Mouse (Mus musculus): Measurements from ENCODE around the gene Hspb6. TPM values are rescaled to one million over a fixed set of nuclear protein-coding genes. Genes with fewer than 3 reads are reported as not detected.

Hspb6 gene
- total and polyA plus RNA-seq, 2 experiments from 2014 or later = 6.4 to 15.8 TPM

GRCm38 (mm10) chr7:30558656-30559442 lies 6.9 kb downstream of the Hspb6 start:
- H3K4me3 ChIP-seq (ENCODE audit: low read length) = peak overlapping the region; percentile 60
- H3K9me3 ChIP-seq (ENCODE audit: low read length) = no peaks in the 10 kb centered on the region
- H3K36me3 ChIP-seq (ENCODE audit: insufficient read depth, low read length) = peaks cover 19% of the 10 kb centered on the region
- WGBS = 14% methylated on average over 12 of the region's 12 CpGs
- H3K4me1 ChIP-seq (ENCODE audit: insufficient read depth, low read length) = peaks cover 10% of the 10 kb centered on the region
- H3K9ac ChIP-seq (replicated peaks; ENCODE audit: low read length) = peak overlapping the region; percentile 64
- no peak for TF ChIP-seq CTCF (IDR thresholded peaks at IDR 0.05; ENCODE audit: low read depth)
- H3K27ac ChIP-seq = peak overlapping the region; percentile 71; the same call in 1 of the 2 replicates
- DNase-seq (ENCODE audit: low spot score) (no peak), ATAC-seq (no peak)
- no peaks in the 10 kb centered on the region for H3K27me3 ChIP-seq (ENCODE audit: insufficient read depth, low read length)
- peak overlapping the region; percentile 99 for H3K4me2 ChIP-seq (ENCODE audit: low read depth, low read length)

GRCm38 (mm10) chr7:30559443-30559954 lies 7.5 kb downstream of the Hspb6 start, which contains the start of gene Lin37:
Gene Lin37, minus strand, starts transcription at chr7:30559838.
- H3K27ac ChIP-seq = peak within 1 kb of the TSS; percentile 71
- peaks cover 19% of the 10 kb centered on the region for H3K36me3 ChIP-seq (ENCODE audit: insufficient read depth, low read length)
- no peaks in the 10 kb centered on the region for H3K9me3 ChIP-seq (ENCODE audit: low read length)
- WGBS = under 1% methylated on average over 20 of the region's 20 CpGs
- ATAC-seq = peak; percentile 90
- TF ChIP-seq CTCF (IDR thresholded peaks at IDR 0.05; ENCODE audit: low read depth) = no peak
- peak within 1 kb of the TSS; percentile 99 for H3K4me2 ChIP-seq (ENCODE audit: low read depth, low read length)
- peak within 1 kb of the TSS; percentile 64 for H3K9ac ChIP-seq (replicated peaks; ENCODE audit: low read length)
- H3K4me3 ChIP-seq (ENCODE audit: low read length) = peak within 1 kb of the TSS; percentile 60
- no peaks in the 10 kb centered on the region for H3K27me3 ChIP-seq (ENCODE audit: insufficient read depth, low read length)
- H3K4me1 ChIP-seq (ENCODE audit: insufficient read depth, low read length) = peaks cover 10% of the 10 kb centered on the region
- DNase-seq (ENCODE audit: low spot score) = peak; percentile 99

- 68% methylated on average over 2 of the region's 2 CpGs for WGBS
- TF ChIP-seq CTCF (IDR thresholded peaks at IDR 0.05; ENCODE audit: low read depth) = no peak
- Histone ChIP-seq H3K4me3 (ENCODE audit: low read length) (no peak overlapping the region), H3K27ac (no peak overlapping the region), H3K36me3 (ENCODE audit: insufficient read depth, low read length) (peaks cover 17% of the 10 kb centered on the region; the same call in 1 of the 2 replicates), H3K4me2 (ENCODE audit: low read depth, low read length) (no peak overlapping the region), H3K27me3 (ENCODE audit: insufficient read depth, low read length) (no peaks in the 10 kb centered on the region), H3K9me3 (ENCODE audit: low read length) (no peaks in the 10 kb centered on the region), H3K4me1 (ENCODE audit: insufficient read depth, low read length) (peaks cover 10% of the 10 kb centered on the region), H3K9ac (replicated peaks; ENCODE audit: low read length) (no peak overlapping the region)
- ATAC-seq (no peak), DNase-seq (ENCODE audit: low spot score) (no peak)
Observed at GRCm38 (mm10) chr7:30560296-30560695, 8.3 kb downstream of the Hspb6 start.

- TF ChIP-seq CTCF (IDR thresholded peaks at IDR 0.05; ENCODE audit: low read depth) = no peak
- ATAC-seq = peak; percentile 6; the same call in 1 of the 2 replicates
- peaks cover 23% of the 10 kb centered on the region for H3K36me3 ChIP-seq (ENCODE audit: insufficient read depth, low read length)
- H3K9me3 ChIP-seq (ENCODE audit: low read length) = no peaks in the 10 kb centered on the region
- H3K4me1 ChIP-seq (ENCODE audit: insufficient read depth, low read length) = peaks cover 10% of the 10 kb centered on the region
- DNase-seq (ENCODE audit: low spot score) = peak; percentile 26
- H3K27ac ChIP-seq = peak overlapping the region; percentile 89
- H3K4me3 ChIP-seq (ENCODE audit: low read length) = peak overlapping the region; percentile 63
- 2% methylated on average over 27 of the region's 27 CpGs for WGBS
- no peaks in the 10 kb centered on the region for H3K27me3 ChIP-seq (ENCODE audit: insufficient read depth, low read length)
- peak overlapping the region; percentile 90 for H3K4me2 ChIP-seq (ENCODE audit: low read depth, low read length)
- H3K9ac ChIP-seq (replicated peaks; ENCODE audit: low read length) = peak overlapping the region; percentile 65
Observed at GRCm38 (mm10) chr7:30562526-30563116, 10.6 kb downstream of the Hspb6 start.

GRCm38 (mm10) chr7:30563117-30563905 lies 11.3 kb downstream of the Hspb6 start, which contains the start of the genes U2af1l4, Gm49396 and Psenen:
Gene U2af1l4, plus strand, starts transcription at chr7:30563301.
Gene Gm49396, plus strand, starts transcription at chr7:30563344.
Gene Psenen, minus strand, starts transcription at chr7:30563627.
- H3K9ac ChIP-seq (replicated peaks; ENCODE audit: low read length) = peak within 1 kb of the TSS; percentile 65
- H3K27me3 ChIP-seq (ENCODE audit: insufficient read depth, low read length) = no peaks in the 10 kb centered on the region
- peak within 1 kb of the TSS; percentile 63 for H3K4me3 ChIP-seq (ENCODE audit: low read length)
- H3K36me3 ChIP-seq (ENCODE audit: insufficient read depth, low read length) = peaks cover 26% of the 10 kb centered on the region
- WGBS = under 1% methylated on average over 45 of the region's 45 CpGs
- H3K9me3 ChIP-seq (ENCODE audit: low read length) = no peaks in the 10 kb centered on the region
- H3K4me1 ChIP-seq (ENCODE audit: insufficient read depth, low read length) = peaks cover 8% of the 10 kb centered on the region
- ATAC-seq = peak; percentile 87
- peak within 1 kb of the TSS; percentile 89 for H3K27ac ChIP-seq
- peak within 1 kb of the TSS; percentile 90 for H3K4me2 ChIP-seq (ENCODE audit: low read depth, low read length)
- DNase-seq (ENCODE audit: low spot score) = peak; percentile 99
- TF ChIP-seq CTCF (IDR thresholded peaks at IDR 0.05; ENCODE audit: low read depth) = 0 out of 2 replicates have a peak, but pooled peaks have one; percentile 9

GRCm38 (mm10) chr7:30563906-30564280 lies 11.9 kb downstream of the Hspb6 start:
- ATAC-seq (no peak), DNase-seq (ENCODE audit: low spot score) (no peak)
- TF ChIP-seq CTCF (IDR thresholded peaks at IDR 0.05; ENCODE audit: low read depth) = no peak
- Histone ChIP-seq H3K4me1 (ENCODE audit: insufficient read depth, low read length) (peaks cover 2% of the 10 kb centered on the region; the same call in 1 of the 2 replicates), H3K9ac (replicated peaks; ENCODE audit: low read length) (peak overlapping the region; percentile 65), H3K27ac (peak overlapping the region; percentile 89), H3K36me3 (ENCODE audit: insufficient read depth, low read length) (peaks cover 31% of the 10 kb centered on the region), H3K27me3 (ENCODE audit: insufficient read depth, low read length) (no peaks in the 10 kb centered on the region), H3K4me2 (ENCODE audit: low read depth, low read length) (peak overlapping the region; percentile 90), H3K9me3 (ENCODE audit: low read length) (no peaks in the 10 kb centered on the region), H3K4me3 (ENCODE audit: low read length) (peak overlapping the region; percentile 63)
- 25% methylated on average over 6 of the region's 6 CpGs for WGBS

Measured in hindbrain, postnatal 0 days (tissue).